Mouse (Mus musculus) hindbrain, embryonic 15.5 days (tissue): ENCODE results near the gene Trafd1. TPM values are rescaled to one million over a fixed set of nuclear protein-coding genes. Genes with fewer than 3 reads are reported as not detected.

Source experiments
- polyA plus RNA-seq: library from polyadenylated mRNA; unstranded; fragments of >200 nt; fragmentation: Nextera tagmentation; extraction: Ambion mirVana; gene quantifications from 2 replicates; pipeline ENCODE4 v1.2.1, GENCODE M21; 2015

The Trafd1 gene
- polyA plus RNA-seq, 1 experiment from 2014 or later: 127 TPM

Other genes starting within 250 kb of the Trafd1 start
- 20.0 and 22.9 TPM in 2 replicates for gene Ptpn11, start 194.2 kb downstream of the Trafd1 start, polyA plus RNA-seq
- gene Rpl6, start 181.2 kb downstream of the Trafd1 start, polyA plus RNA-seq: 342 and 359 TPM in 2 replicates
- 19.0 and 20.6 TPM in 2 replicates for gene Hectd4, start 165.4 kb downstream of the Trafd1 start, polyA plus RNA-seq
- gene Naa25, start 12.3 kb upstream of the Trafd1 start, polyA plus RNA-seq: 52.2 and 53.6 TPM in 2 replicates
- gene Tmem116, start 66.3 kb upstream of the Trafd1 start, polyA plus RNA-seq: 2.0 and 2.6 TPM in 2 replicates
- 187 and 189 TPM in 2 replicates for gene Erp29, start 66.9 kb upstream of the Trafd1 start, polyA plus RNA-seq
- gene Adam1b, start 117.8 kb upstream of the Trafd1 start, polyA plus RNA-seq: 0.10 and 0.14 TPM in 2 replicates
- gene Adam1a, start 159.8 kb upstream of the Trafd1 start, polyA plus RNA-seq: 3.8 and 3.9 TPM in 2 replicates
- not detected in 2 replicates for gene Gm42878, start 159.8 kb upstream of the Trafd1 start, polyA plus RNA-seq
- 62.5 and 68.3 TPM in 2 replicates for gene Mapkapk5, start 160.3 kb upstream of the Trafd1 start, polyA plus RNA-seq
- gene Aldh2, start 208.2 kb upstream of the Trafd1 start, polyA plus RNA-seq: 127 and 137 TPM in 2 replicates
- gene Acad12, start 233.3 kb upstream of the Trafd1 start, polyA plus RNA-seq: 1.3 and 1.6 TPM in 2 replicates